Mouse (Mus musculus): ENCODE data around the gene Vmn1r201.

Gene Vmn1r201

DNA sequence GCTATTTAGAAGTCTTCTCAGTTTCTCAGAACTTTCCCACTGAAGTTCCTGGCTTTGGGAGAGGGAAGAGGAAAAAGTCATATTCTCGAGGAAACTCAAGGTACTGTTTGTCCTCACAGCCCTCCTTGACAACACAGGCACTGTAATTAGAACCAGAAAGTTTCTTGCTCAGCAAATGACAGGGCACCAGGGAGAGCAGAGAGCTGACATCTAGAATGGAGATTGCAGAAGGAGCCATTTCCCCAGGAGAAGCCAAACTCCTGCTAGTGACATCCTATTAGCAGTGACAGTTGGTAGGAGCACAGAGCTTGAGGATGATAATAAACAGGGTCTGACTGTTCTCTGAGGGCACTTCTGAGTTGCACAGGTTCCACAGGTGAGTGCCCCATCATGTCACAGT is at the start of gene Vmn1r201:
TSS of gene Vmn1r201 (plus strand) at position 301 of the 400 bp plus-strand sequence.
- DNase-seq (ENCODE audit: extremely low spot score, low read depth, low spot score): no peak

DNA sequence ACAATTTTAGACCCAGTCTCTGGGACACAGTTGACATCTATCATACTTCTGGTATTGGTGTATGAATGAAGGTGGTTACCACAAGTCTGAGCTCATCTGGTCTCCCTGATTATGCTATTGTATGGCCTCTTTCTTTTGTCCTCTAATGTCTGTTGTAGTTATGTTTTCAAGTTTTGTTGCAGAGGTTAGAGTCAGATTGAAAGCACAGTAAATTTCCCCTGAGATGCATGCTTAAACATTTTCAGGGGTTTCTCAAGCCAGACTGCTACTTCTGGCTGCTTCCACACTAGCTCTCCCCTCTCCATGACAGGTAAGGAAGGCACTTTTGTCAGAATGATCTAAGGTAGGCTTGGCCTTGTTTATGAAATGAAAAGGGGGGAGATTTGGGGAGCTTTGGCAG is 16.6 kb upstream of the Vmn1r201 start:
- no peak for DNase-seq (ENCODE audit: extremely low spot score, low read depth, low spot score)

DNA sequence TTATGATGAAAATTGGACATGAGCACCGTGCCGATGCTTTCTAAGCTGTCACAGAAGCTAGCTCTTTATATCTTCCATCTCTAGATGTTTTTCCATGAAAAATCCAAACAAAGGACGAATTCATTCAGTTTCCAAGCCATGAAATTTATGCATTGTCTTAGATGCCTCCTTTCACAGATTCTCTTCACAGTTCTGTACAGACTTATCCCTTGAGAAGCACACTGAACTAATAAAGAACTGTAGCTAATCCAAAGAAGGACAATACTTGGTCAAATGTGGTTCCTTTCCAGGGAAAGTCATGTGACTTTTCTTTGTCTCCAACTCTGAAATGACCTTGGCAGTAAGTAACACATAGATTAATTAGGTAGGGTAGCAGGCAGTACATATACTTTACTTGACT is 30.7 kb downstream of the Vmn1r201 start:
- no peak for DNase-seq (ENCODE audit: extremely low spot score, low read depth, low spot score)

DNA sequence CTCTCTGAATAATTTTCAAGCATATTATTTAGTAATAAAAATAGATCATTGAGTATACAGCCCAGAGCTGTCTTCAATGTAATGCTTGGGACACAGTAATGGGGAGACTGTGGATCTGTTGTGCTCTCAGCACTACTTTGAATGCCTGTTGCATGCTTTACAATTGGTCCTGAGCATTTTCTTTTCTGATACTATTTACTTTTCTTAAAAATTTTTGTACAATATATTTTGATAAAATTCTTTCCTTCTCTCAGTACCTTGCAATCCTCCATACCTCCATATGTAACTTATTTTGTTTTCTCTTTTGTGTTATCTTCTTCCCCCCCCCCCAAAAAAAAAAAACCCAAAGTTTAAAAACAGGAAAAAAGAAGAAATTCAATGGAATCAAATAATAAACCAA is 33.6 kb downstream of the Vmn1r201 start, which contains the start of gene Vmn1r202:
TSS of gene Vmn1r202 (minus strand) at position 101 of the 400 bp plus-strand sequence.
- DNase-seq (ENCODE audit: extremely low spot score, low read depth, low spot score): no peak

DNA sequence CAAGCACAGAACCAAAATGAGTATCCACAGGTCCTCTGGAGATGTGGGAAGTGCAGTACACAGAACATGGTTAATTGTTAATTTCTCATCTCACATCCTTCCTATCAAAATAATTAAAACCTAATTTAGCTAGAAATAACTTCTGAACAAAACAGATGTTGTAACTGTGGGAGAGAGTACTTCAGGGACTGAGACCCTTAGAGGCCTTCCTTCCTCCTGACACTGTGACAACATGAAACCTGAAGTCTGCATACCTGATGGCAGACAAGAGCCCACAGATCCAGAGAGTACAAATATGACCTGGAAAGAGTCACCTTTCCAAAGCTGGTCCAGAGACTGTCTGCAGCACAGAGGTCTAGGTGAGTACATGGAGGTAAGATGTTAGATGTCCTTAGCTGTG is 46.1 kb downstream of the Vmn1r201 start, which contains the start of gene Vmn1r203:
TSS of gene Vmn1r203 (plus strand) at position 301 of the 400 bp plus-strand sequence.
- DNase-seq (ENCODE audit: extremely low spot score, low read depth, low spot score): no peak

All from hindlimb bud, embryonic 11.5 days (tissue).